Mouse (Mus musculus): ENCODE data around the gene Tango6.
A peak's percentile ranks its signal among the peaks of the same experiment; 100 is the strongest.
"Not testable (repeated sequence)": the region's sequence is repeated elsewhere in the genome, so short reads cannot be mapped to it uniquely, and the experiment has no call there.

The Tango6 gene

GRCm38 (mm10) chr8:106880121-106880707 lies 197.3 kb downstream of the Tango6 start:
- no peak for DNase-seq (ENCODE audit: low spot score in 2 of 2)

DNA sequence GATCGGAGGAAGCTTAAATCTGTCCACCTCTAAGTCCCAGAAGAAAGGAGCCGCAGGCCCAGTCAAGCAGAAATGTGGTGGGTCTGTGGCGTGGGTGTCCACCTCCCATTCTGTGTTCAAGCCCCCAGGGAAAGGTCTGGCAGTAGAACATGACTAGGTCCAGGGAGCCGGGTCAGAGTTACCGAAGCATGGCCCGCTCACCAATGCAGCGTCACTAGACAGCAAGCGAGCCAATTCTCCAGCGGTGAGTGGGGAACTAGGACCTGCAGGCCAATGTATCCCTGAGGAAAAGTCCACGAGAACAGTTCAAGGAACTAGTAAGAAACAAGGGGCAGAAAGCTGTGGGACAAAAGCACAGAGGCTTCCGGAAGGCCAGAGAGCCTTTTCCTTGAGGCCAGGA lies 201.2 kb downstream of the Tango6 start:
- not testable (repeated sequence) for DNase-seq (ENCODE audit: low spot score in 2 of 2)

GRCm38 (mm10) chr8:106884826-106885400 lies 202.0 kb downstream of the Tango6 start:
- not testable (repeated sequence) for DNase-seq (ENCODE audit: low spot score in 2 of 2)

- peak; percentile 52 to 83 for DNase-seq (ENCODE audit: low spot score in 2 of 2)
Observed at GRCm38 (mm10) chr8:106887336-106888189, 204.7 kb downstream of the Tango6 start.

DNA sequence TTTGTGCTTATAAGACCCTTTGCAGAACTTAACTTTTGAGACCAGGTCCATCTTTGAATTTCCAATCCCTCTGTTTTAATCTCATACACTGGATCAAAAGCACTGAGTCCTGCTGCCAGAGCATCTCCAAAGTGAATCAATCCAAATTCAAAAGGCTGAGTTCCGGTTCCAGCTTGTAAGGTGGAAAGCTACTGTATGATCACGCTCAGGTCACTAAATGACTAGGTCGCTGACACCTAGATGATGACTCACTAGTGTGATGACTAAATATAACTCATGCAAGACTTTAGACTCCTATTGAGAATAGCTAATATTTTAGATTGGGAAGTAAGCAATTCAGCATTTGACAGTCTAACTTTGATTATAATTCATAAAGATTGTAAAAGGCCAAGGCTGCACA lies 205.9 kb downstream of the Tango6 start:
- DNase-seq (ENCODE audit: low spot score in 2 of 2): no peak

DNA sequence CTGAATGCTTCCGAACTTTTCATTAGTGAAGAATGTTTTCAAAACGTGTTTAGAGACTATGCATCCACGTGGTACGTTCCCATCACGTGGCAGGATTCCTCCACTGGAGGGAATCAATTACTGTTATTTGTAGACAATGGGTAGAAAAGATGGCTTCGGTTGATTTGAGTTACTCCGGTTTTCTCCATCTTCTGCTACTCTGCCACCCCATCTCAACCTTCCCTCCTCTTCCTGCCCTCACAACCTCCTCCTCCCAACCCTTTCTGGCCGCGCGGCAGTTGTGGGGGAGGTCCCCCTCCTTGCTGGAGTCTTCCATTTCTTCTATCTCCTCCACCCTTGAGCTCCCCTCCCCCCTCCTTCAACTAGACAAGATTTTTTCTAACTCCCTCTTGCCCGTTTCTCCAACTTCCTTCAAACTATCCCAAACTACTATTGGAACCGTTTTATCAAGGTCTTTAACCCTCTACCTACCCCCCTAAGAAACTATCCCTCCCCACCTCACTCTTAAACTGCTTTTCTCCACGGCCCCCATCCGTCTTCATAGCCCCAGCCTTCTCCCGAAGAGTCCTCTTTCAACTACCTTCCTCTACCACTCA lies 209.4 kb downstream of the Tango6 start:
- DNase-seq (ENCODE audit: low spot score in 2 of 2): peak; percentile 48 to 50

DNA sequence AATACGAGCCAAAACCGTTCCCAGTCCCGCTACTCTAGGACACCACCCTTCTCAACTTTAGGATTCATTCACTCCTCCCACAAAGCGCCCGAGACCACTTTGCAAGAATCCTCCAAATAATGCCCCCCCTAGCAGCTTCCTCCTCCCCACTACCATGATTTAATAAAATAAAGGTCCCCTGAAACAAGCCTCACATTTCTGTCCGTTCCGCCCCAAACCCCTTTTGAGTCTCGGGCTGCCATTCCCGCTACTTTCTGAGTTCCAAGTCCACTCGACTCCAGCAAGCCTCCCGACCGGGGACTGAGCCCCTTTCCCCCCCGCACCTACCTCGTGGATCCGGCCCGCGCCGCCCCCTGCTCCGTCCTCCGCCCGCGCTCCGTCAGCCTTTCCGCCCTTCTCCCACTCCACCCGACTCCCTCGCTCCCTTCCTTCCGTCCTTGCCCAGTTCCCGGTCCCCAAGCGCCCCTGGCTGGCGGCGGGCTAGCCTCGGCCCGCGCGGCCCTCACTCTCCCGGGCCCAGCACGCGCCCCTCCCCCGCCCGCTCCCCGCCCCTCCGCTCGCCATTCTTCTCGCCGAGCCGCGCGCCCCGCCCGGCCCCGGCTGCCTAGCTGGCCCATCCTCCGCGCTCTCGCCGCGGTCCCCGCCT lies 210.1 kb downstream of the Tango6 start:
- no peak for DNase-seq (ENCODE audit: low spot score in 2 of 2)

DNA sequence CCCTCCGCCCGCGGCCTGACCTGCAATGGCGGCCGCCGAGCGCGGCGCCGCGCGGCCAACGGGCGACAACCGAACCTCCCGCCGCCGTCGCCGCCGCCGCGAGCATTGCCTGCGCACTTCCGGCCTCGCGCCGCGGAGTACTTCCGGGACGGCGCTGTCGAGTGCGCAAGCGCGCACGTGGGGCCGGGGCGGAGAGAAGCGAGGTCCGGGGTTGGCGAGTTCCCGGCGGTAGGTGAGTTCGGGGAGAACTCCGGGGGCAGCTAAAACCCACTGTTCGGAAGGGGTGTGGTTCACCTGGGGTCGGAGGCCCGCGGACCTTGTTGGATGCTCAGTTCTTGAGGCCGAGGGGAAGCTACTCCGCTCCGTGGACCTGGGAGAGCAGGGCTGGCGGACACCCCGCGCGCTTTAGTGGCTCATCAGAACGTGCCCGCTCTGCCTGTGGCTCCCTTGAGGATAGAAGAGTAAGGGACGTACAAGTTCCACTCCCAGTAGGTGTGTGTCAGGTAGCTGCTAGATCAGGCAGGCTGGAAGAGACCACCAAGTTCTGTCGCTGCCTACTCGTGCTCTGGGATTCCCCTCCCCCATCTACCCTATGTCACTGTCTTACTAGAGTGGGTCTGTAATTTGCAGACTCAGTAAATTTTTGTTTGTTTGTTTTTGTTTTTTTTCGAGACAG lies 210.8 kb downstream of the Tango6 start, which contains the start of gene Utp4:
Utp4 (plus strand) TSS at position 156 of the 676 bp plus-strand sequence.
- peak; percentile 74 to 84 for DNase-seq (ENCODE audit: low spot score in 2 of 2)

DNA sequence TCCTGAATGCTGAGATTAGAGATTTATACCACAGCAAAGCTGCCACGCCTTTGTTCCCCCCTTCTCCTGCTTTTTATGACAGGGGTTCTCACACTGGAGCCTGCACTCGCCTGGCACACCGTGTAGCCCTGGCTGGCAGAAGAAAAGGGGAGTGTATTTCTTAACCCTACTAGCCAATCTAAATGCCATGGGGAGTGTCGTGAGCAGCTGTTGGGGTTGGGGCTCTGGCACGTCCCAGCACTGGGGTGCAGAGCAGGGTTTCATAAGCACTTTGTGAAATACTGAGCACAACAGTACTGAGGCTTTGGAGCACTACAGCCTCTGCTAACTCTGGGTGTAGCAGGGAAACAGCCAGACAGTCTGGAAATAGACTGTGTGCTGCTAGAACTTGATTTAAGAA lies 216.6 kb downstream of the Tango6 start:
- no peak for DNase-seq (ENCODE audit: low spot score in 2 of 2)

Measured in thymus, postnatal 10 days (tissue).